Mouse (Mus musculus): ENCODE results near the gene Efhc1.

- TF ChIP-seq CTCF (IDR thresholded peaks at IDR 0.05; ENCODE audit: extremely low read depth, insufficient read depth, insufficient read length, insufficient replicate concordance): no peak
- no peak for TF ChIP-seq POLR2A (IDR thresholded peaks at IDR 0.05; ENCODE audit: low read depth, low read length)
Measured at GRCm38 (mm10) chr1:21007941-21008701, 56.7 kb downstream of the Efhc1 start.
